Mouse (Mus musculus): ENCODE data around the gene Polr3gl.
A peak's percentile ranks its signal among the peaks of the same experiment; 100 is the strongest.

Gene Polr3gl

GRCm38 (mm10) chr3:96598156-96599068 lies 4.4 kb upstream of the Polr3gl start:
- peak; percentile 62 for DNase-seq (ENCODE audit: low spot score)

- no peak for DNase-seq (ENCODE audit: low spot score)
Observed at GRCm38 (mm10) chr3:96597435-96597891, 3.5 kb upstream of the Polr3gl start.

GRCm38 (mm10) chr3:96596855-96597254 lies 2.9 kb upstream of the Polr3gl start:
- DNase-seq (ENCODE audit: low spot score), result no peak

GRCm38 (mm10) chr3:96596228-96596707 lies 2.3 kb upstream of the Polr3gl start, which contains the start of gene Ankrd34a:
Ankrd34a (plus strand) TSS chr3:96596636.
- DNase-seq (ENCODE audit: low spot score), result no peak

GRCm38 (mm10) chr3:96595661-96596060 lies 1.7 kb upstream of the Polr3gl start:
- DNase-seq (ENCODE audit: low spot score), result no peak

GRCm38 (mm10) chr3:96594851-96595250 lies 870 bp upstream of the Polr3gl start:
- DNase-seq (ENCODE audit: low spot score), result no peak

GRCm38 (mm10) chr3:96593374-96593773 lies 607 bp downstream of the Polr3gl start:
- DNase-seq (ENCODE audit: low spot score), result no peak

GRCm38 (mm10) chr3:96590657-96591056 lies 3.3 kb downstream of the Polr3gl start:
- DNase-seq (ENCODE audit: low spot score), result no peak

GRCm38 (mm10) chr3:96583386-96583785 lies 10.6 kb downstream of the Polr3gl start:
- no peak for DNase-seq (ENCODE audit: low spot score)

GRCm38 (mm10) chr3:96581771-96582515 lies 12.0 kb downstream of the Polr3gl start:
- no peak for DNase-seq (ENCODE audit: low spot score)

GRCm38 (mm10) chr3:96581141-96581540 lies 12.8 kb downstream of the Polr3gl start:
- no peak for DNase-seq (ENCODE audit: low spot score)

- DNase-seq (ENCODE audit: low spot score), result peak; percentile 79
Observed at GRCm38 (mm10) chr3:96579885-96580454, 14.0 kb downstream of the Polr3gl start.

- DNase-seq (ENCODE audit: low spot score), result no peak
Observed at GRCm38 (mm10) chr3:96579239-96579750, 14.7 kb downstream of the Polr3gl start.

- DNase-seq (ENCODE audit: low spot score), result no peak
Observed at GRCm38 (mm10) chr3:96578561-96579238, 15.3 kb downstream of the Polr3gl start.

- no peak for DNase-seq (ENCODE audit: low spot score)
Observed at GRCm38 (mm10) chr3:96577566-96577965, 16.4 kb downstream of the Polr3gl start.

GRCm38 (mm10) chr3:96576690-96577541 lies 17.1 kb downstream of the Polr3gl start, which contains the start of gene Gm16253:
Gm16253 (plus strand) TSS chr3:96576984.
- DNase-seq (ENCODE audit: low spot score), result peak; percentile 90

- peak; percentile 68 for DNase-seq (ENCODE audit: low spot score)
Observed at GRCm38 (mm10) chr3:96576005-96576658, 17.8 kb downstream of the Polr3gl start.

- DNase-seq (ENCODE audit: low spot score), result no peak
Observed at GRCm38 (mm10) chr3:96575272-96575984, 18.6 kb downstream of the Polr3gl start.
